Mouse (Mus musculus) limb, embryonic 12.5 days (tissue): ENCODE measurements at regions not wholly inside any gene's neighbourhood (a gene's known extent, or its start where the extent isn't known, plus 50 kb on each side); places are given as distances from the start of the nearest gene placed in this dataset.
"Not testable (repeated sequence)": the region's sequence is repeated elsewhere in the genome, so short reads cannot be mapped to it uniquely, and the experiment has no call there.

ENCODE experiments used
- ATAC-seq: fragments of 200-750 bp; cut with Nextera tagmentation; 2 replicates; pipeline ENCODE4 v1.8.0; 2017; ENCODE audit warnings: low read depth, moderate TSS enrichment; ENCODE audit not compliant: insufficient number of reproducible peaks, insufficient read depth, low FRiP score, low TSS enrichment
- H3K27ac ChIP-seq: fragments of 300-500 bp; sonication (generic); 2 replicates; pipeline ENCODE4 v1.5.1; 2016; ENCODE audit warnings: mild to moderate bottlenecking, moderate library complexity
- H3K27me3 ChIP-seq: fragments of 300-500 bp; sonication (generic); 2 replicates; pipeline ENCODE4 v1.6.1; 2016; ENCODE audit warnings: mild to moderate bottlenecking, moderate library complexity
- H3K36me3 ChIP-seq: fragments of 300-500 bp; sonication (generic); 2 replicates; pipeline ENCODE4 v1.6.1; 2016; ENCODE audit warnings: mild to moderate bottlenecking, moderate library complexity
- H3K4me1 ChIP-seq: fragments of 300-500 bp; sonication (generic); replicated peaks from 2 replicates; pipeline ENCODE4 v1.6.1; 2016
- H3K4me2 ChIP-seq: fragments of 300-500 bp; sonication (generic); 2 replicates; pipeline ENCODE4 v1.6.1; 2016; ENCODE audit warnings: mild to moderate bottlenecking, moderate library complexity
- H3K4me3 ChIP-seq: fragments of 300-500 bp; sonication (generic); replicated peaks from 2 replicates; pipeline ENCODE4 v1.5.1; 2016; ENCODE audit warnings: mild to moderate bottlenecking
- H3K9ac ChIP-seq: fragments of 300-500 bp; sonication (generic); replicated peaks from 2 replicates; pipeline ENCODE4 v1.6.1; 2016; ENCODE audit warnings: mild to moderate bottlenecking, moderate library complexity
- H3K9me3 ChIP-seq: fragments of 300-500 bp; sonication (generic); 2 replicates; pipeline ENCODE4 v1.6.1; 2016; ENCODE audit warnings: mild to moderate bottlenecking, moderate library complexity
- WGBS: fragments of 180-500 bp; shearing (Covaris S2); methylation state at CpG from one replicate; pipeline ENCODE4 v1.1.7; 2016; 5-methylcytosine and 5-hydroxymethylcytosine counted together

DNA sequence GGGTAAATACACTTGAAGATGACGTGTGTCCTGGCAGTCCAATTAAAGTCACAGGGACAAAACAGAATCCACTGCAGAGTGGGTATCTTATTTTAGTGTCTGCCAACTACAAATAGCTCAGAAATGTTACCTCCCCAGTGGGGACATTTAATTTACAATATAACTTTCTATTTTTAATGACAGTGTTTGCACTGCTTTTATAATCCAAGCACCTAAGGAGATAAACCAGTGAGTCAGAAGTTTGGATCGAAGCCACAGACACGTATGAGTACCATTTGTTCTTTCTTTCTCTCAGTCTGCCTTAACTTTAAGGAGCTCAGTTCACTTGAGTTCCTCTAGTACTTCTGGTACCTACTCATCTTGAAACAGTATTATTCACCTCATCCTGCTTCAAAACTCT is 346.1 kb upstream of the Htr2a start:
- Histone ChIP-seq H3K36me3 (no peaks in the 10 kb centered on the region), H3K4me1 (no peaks in the 10 kb centered on the region), H3K9me3 (no peaks in the 10 kb centered on the region), H3K27me3 (no peaks in the 10 kb centered on the region), H3K27ac (no peak overlapping the region), H3K9ac (no peak overlapping the region), H3K4me2 (no peak overlapping the region), H3K4me3 (no peak overlapping the region)
- 86% methylated on average over 3 of the region's 3 CpGs for WGBS
- ATAC-seq: no peak

DNA sequence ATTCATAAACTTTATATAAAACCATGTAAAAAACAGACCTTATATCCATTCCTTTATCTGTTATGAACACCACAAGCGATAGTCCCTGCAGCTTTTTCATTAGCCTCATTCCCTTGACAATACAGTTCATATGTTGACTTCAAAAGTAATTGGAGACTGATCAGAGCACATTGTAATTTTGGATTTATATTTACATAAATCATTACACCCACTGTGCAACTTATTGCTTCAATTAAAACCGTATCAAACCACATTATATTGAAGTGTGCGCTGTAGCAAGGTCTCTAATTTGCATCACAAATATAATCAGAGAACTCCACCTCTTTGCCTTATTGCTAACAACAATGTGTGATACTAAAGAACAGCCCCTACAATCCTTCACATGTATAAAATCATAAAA is 336.2 kb upstream of the Htr2a start:
- no peaks in the 10 kb centered on the region for H3K9me3 ChIP-seq
- no peaks in the 10 kb centered on the region for H3K4me1 ChIP-seq
- no peaks in the 10 kb centered on the region for H3K27me3 ChIP-seq
- no peaks in the 10 kb centered on the region for H3K36me3 ChIP-seq
- WGBS: 81% methylated on average over 3 of the region's 3 CpGs
- no peak overlapping the region for H3K9ac ChIP-seq
- H3K27ac ChIP-seq: no peak overlapping the region
- no peak overlapping the region for H3K4me3 ChIP-seq
- ATAC-seq: no peak
- no peak overlapping the region for H3K4me2 ChIP-seq

DNA sequence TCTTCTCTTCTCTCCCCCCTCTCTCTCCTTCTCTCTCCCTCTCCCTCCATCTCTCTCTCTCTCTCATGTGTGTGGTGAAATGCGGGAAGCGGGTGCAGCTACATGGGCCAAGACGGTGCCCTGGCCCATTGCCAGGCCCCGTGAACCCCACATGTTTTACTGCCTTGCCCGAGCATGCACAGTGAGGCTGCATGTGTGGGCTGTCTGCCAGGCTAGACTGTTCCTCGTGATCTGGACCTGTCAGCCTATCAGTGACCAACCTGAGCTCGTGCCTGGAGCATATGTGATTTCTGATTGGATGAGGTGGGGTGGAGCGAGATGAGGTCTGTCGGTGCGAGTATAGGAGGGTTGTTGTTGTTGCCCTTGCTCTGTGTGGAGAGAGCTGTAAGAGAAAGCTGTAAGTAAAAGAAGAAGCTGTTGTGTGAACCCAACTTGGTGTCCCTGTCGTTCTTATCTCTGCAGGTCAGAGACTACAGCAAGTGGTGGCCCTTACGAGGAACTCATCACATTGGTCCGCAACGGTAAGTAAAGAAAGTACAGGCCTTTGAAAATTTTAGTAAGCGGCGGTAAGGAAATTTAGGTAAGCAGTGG is 333.8 kb upstream of the Htr2a start:
- H3K4me3 ChIP-seq: no peak overlapping the region
- H3K9me3 ChIP-seq: no peaks in the 10 kb centered on the region
- H3K4me2 ChIP-seq: no peak overlapping the region
- H3K4me1 ChIP-seq: no peaks in the 10 kb centered on the region
- no peak for ATAC-seq
- H3K36me3 ChIP-seq: no peaks in the 10 kb centered on the region
- H3K27me3 ChIP-seq: no peaks in the 10 kb centered on the region
- H3K27ac ChIP-seq: no peak overlapping the region
- no peak overlapping the region for H3K9ac ChIP-seq
- 88% methylated on average over 16 of the region's 16 CpGs for WGBS

DNA sequence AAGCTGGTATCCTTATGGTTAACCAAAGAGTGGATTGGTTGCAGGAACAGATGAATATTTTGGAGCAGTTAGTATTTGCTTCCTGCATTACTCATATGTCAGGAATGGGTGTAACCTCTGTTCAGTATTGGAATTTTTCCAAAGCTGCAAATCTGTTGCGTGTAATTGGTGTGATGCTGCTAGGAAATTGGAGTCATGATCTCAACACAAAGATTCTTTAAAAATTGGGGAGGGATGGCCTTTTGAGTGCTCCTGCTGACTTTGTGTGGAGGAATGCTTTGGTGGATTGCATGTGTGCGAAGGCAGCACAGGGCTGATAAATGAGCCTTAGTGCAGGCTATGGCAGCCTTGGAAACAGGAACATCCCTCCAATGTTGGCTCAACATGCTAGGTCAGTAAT is 331.2 kb upstream of the Htr2a start:
- not testable (repeated sequence) for H3K27me3 ChIP-seq, H3K9ac ChIP-seq, H3K36me3 ChIP-seq, ATAC-seq, H3K4me1 ChIP-seq, H3K4me2 ChIP-seq, H3K27ac ChIP-seq, H3K9me3 ChIP-seq, H3K4me3 ChIP-seq
- whole genome bisulfite sequencing: 78% methylated on average over 2 of the region's 2 CpGs

DNA sequence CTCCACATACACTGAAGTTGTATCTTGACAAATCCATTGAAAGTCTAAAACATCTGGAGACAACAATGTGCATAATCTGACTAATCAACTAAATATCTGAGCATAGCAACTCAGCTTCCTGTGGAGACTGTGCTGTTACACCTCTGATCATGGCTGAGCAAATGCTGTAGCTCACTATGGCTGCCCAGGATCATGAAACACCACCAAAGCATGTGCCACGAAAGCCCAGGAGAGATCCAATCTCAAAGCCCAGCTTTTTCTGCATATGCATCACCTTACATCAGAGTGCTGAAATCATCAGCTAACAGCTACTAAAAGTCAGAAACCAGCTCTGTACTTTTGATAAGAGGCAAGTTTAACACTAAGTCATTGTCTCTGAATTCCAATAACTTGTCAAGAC is 313.3 kb upstream of the Htr2a start:
- WGBS: 61% methylated on average over 1 of the region's 1 CpGs
- H3K27me3 ChIP-seq: no peaks in the 10 kb centered on the region
- H3K4me2 ChIP-seq: no peak overlapping the region
- no peak overlapping the region for H3K27ac ChIP-seq
- no peak for ATAC-seq
- H3K4me3 ChIP-seq: no peak overlapping the region
- no peaks in the 10 kb centered on the region for H3K4me1 ChIP-seq
- H3K9me3 ChIP-seq: no peaks in the 10 kb centered on the region
- no peaks in the 10 kb centered on the region for H3K36me3 ChIP-seq
- H3K9ac ChIP-seq: no peak overlapping the region

DNA sequence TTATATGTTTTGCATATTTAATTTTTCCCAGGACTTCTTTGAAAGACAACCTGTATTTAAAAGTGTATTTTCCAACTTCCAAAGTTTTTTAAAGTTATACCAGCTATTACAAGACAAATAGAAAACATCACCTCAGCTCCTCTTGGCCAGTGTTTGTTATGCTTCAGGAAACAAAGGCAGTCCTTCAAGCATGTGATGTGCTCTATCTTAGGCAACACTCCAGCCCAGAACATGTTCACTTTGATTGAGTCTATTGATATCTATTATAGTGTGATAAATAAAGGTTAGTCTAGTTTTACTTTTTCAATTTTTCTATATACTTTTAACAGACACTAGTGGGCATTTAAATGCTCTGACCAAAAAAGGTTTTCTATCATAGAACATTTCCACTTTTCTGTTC is 289.9 kb upstream of the Htr2a start:
- Histone ChIP-seq H3K4me3 (no peak overlapping the region), H3K27ac (no peak overlapping the region), H3K4me1 (no peaks in the 10 kb centered on the region), H3K4me2 (no peak overlapping the region), H3K27me3 (no peaks in the 10 kb centered on the region), H3K9me3 (no peaks in the 10 kb centered on the region), H3K36me3 (no peaks in the 10 kb centered on the region), H3K9ac (no peak overlapping the region)
- ATAC-seq: no peak

DNA sequence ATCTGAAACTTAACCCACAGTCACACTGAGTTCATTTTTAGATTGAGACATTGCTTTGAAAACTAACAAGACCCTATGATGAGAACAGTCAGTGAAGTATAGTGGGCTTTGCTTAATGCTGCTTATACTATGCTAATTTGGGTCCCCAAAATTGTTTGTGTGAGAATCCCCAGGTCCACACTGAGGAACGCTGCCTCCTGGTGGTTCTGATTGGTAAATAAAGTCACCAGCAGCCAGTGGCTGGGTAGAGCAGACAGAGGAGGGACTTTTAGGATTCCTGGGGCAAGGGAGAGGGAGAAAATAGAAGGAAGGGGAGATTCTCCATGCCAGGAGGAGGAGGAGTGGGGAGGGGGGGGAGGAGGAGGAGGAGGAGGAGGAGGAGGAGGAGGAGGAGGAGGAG is 288.4 kb upstream of the Htr2a start:
- no peaks in the 10 kb centered on the region for H3K4me1 ChIP-seq
- H3K4me3 ChIP-seq: no peak overlapping the region
- no peak for ATAC-seq
- no peak overlapping the region for H3K4me2 ChIP-seq
- no peaks in the 10 kb centered on the region for H3K27me3 ChIP-seq
- H3K9me3 ChIP-seq: no peaks in the 10 kb centered on the region
- 29% methylated on average over 1 of the region's 1 CpGs for WGBS
- no peak overlapping the region for H3K9ac ChIP-seq
- no peak overlapping the region for H3K27ac ChIP-seq
- H3K36me3 ChIP-seq: no peaks in the 10 kb centered on the region

DNA sequence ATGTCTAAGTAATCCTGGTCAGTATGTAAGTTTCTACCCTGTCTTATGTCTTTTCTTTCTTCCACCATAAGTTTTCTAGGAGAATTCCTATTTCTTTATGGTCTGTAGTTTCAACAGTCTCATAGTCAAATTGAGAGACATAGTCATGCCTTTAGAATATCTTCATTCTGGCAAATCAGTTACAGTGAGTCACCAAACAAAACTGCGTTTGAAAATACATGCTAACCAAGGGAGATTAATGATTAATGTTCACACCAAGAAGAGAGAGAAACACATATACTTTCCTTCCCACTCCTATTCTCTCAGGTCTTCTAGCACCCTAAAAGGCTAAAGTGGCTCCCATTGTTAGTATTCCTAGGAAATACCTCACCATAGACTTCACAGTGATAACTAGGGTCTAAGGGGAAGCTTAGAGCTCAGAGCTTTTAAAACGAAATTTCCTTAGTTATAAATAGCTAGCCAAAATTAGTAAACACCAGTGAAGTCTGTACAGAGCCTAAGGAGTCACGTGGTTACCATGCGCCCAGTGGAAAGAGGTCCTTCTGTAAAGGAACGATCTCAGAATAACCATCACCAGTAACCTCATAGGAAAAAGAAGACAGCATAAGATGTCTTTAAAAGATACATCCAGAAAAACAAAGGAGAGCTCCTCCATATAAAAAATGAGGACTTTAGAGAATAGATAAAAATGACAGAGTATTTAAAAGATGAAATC is 281.8 kb upstream of the Htr2a start:
- 83% methylated on average over 5 of the region's 5 CpGs for WGBS
- H3K36me3 ChIP-seq: no peaks in the 10 kb centered on the region
- no peak overlapping the region for H3K4me3 ChIP-seq
- no peak overlapping the region for H3K4me2 ChIP-seq
- H3K27ac ChIP-seq: no peak overlapping the region
- H3K27me3 ChIP-seq: no peaks in the 10 kb centered on the region
- ATAC-seq: no peak
- H3K9me3 ChIP-seq: no peaks in the 10 kb centered on the region
- H3K9ac ChIP-seq: no peak overlapping the region
- H3K4me1 ChIP-seq: 0 out of 2 replicates have a peak, but pooled peaks cover 14% of the 10 kb centered on the region

DNA sequence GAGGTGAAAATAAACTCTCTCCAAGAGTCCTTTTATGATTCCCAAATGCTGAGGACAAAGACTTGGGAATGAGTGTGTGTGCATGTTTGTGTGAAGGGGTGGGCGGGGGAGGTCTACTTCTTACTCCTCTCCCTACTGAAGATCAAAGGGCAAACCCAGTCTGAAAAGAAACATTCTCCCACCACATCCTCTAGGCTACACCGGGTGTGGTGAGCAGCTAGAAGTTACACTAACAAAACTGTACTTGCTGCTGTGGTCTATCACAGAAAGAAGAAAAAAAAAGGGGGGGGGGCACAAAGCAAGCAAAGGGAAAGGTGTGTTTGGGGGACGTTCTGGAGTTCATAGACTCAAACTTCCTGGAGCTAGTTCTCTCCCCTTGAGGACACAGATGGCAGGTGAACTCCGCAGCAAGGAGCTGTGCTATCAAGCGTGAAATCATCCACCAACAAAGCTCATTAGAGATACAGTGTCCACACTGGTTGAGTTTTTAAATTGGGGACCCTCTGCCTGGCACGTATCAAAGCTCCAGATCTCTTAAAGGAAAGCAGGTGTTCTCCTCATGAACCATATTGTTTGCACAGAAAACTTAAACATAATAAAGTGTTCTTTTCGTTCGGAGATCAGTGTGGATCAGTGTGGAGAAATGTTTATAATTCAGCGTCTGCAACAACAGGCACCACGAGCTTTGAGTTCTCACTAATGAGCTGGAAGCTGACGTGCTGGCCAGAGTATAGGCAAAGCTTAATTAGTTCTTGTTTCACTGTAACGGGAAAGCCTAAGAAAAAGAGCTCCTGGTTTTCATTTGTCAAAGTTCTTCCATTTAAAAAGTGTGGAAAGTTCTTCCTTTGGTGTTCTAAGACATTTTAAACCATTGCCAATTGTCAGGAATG is 280.7 kb upstream of the Htr2a start:
- H3K4me2 ChIP-seq: no peak overlapping the region
- no peaks in the 10 kb centered on the region for H3K9me3 ChIP-seq
- 0 out of 2 replicates have a peak, but pooled peaks have one; percentile 47 for ATAC-seq
- no peak overlapping the region for H3K4me3 ChIP-seq
- no peaks in the 10 kb centered on the region for H3K36me3 ChIP-seq
- 26% methylated on average over 12 of the region's 12 CpGs for WGBS
- H3K9ac ChIP-seq: no peak overlapping the region
- no peaks in the 10 kb centered on the region for H3K27me3 ChIP-seq
- H3K4me1 ChIP-seq: 0 out of 2 replicates have a peak, but pooled peaks cover 14% of the 10 kb centered on the region
- H3K27ac ChIP-seq: no peak overlapping the region

DNA sequence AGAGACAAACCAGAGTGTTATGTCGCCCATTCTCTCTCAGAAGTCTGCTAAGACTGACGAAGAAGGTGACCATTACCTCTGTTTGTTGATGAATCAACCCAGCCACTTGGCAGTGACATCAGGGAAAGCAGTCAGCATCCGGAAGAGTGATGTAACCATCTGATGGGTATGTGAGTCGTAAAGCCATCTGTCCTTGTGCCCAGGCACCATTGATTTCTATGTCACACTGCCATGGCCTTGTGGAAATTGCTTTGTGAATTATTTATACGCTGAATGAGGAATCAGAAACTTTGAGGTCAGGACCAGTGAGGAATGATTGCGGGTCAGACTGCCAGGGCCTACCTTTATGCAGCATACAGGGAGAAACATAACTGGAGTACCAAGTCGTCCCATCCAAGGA is 256.2 kb upstream of the Htr2a start:
- no peaks in the 10 kb centered on the region for H3K36me3 ChIP-seq
- H3K9me3 ChIP-seq: no peaks in the 10 kb centered on the region
- no peak for ATAC-seq
- no peaks in the 10 kb centered on the region for H3K4me1 ChIP-seq
- H3K27ac ChIP-seq: no peak overlapping the region
- no peak overlapping the region for H3K4me2 ChIP-seq
- H3K9ac ChIP-seq: no peak overlapping the region
- no peak overlapping the region for H3K4me3 ChIP-seq
- 86% methylated on average over 7 of the region's 7 CpGs for WGBS
- no peaks in the 10 kb centered on the region for H3K27me3 ChIP-seq

DNA sequence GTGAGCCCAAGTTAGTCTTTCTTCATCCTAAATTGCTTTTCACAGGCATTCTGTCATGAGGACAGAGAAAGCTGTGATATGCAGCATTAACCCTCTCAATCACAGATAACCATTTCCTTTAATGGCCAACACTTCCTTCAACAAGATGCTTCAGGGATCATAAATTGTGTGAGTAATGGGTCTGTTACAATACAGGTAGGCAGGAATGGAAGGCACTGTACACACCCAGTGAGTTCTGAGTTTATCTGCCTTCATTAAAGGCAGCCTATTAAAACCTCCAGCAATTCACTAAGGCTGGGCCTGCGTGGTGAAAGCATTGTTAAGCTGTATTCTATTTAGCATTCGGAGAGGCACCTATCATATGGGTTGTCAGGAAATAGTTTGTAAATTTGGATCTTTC is 248.2 kb upstream of the Htr2a start:
- H3K9me3 ChIP-seq: no peaks in the 10 kb centered on the region
- no peaks in the 10 kb centered on the region for H3K27me3 ChIP-seq
- 0 out of 2 replicates have a peak, but pooled peaks cover 5% of the 10 kb centered on the region for H3K4me1 ChIP-seq
- no peak overlapping the region for H3K9ac ChIP-seq
- no peaks in the 10 kb centered on the region for H3K36me3 ChIP-seq
- H3K27ac ChIP-seq: no peak overlapping the region
- no peak overlapping the region for H3K4me3 ChIP-seq
- WGBS: 70% methylated on average over 2 of the region's 2 CpGs
- ATAC-seq: no peak
- no peak overlapping the region for H3K4me2 ChIP-seq
